Mouse (Mus musculus) lung, adult 18-20 months (tissue): ENCODE results near the gene Snrpd2.
A peak's percentile ranks its signal among the peaks of the same experiment; 100 is the strongest.

Source experiments
- DNase-seq, 2 experiments: peaks; one replicate each; pipeline ENCODE4 v3.0.0; 2022; ENCODE audit warnings: mixed read lengths in 2 of 2

Snrpd2 gene

GRCm38 (mm10) chr7:19178443-19179092 lies 29.0 kb downstream of the Snrpd2 start:
- DNase-seq: peak; percentile 71 to 79

GRCm38 (mm10) chr7:19179173-19179572 lies 29.7 kb downstream of the Snrpd2 start:
- DNase-seq: peak; percentile 73 to 75

- peak in 1 of 2 experiments; percentile 38 for DNase-seq
Measured at GRCm38 (mm10) chr7:19179936-19180335, 30.4 kb downstream of the Snrpd2 start.

- peak; percentile 52 to 64 for DNase-seq
Measured at GRCm38 (mm10) chr7:19180862-19181429, 31.4 kb downstream of the Snrpd2 start.

- no peak for DNase-seq
Measured at GRCm38 (mm10) chr7:19184250-19184649, 34.7 kb downstream of the Snrpd2 start.

GRCm38 (mm10) chr7:19184758-19185157 lies 35.2 kb downstream of the Snrpd2 start:
- DNase-seq: no peak

GRCm38 (mm10) chr7:19194676-19195075 lies 45.2 kb downstream of the Snrpd2 start:
- DNase-seq: no peak

GRCm38 (mm10) chr7:19196676-19197075 lies 47.2 kb downstream of the Snrpd2 start:
- DNase-seq: no peak

GRCm38 (mm10) chr7:19197985-19198384 lies 48.5 kb downstream of the Snrpd2 start:
- DNase-seq: no peak

- no peak for DNase-seq
Measured at GRCm38 (mm10) chr7:19201660-19202059, 52.1 kb downstream of the Snrpd2 start.

- no peak for DNase-seq
Measured at GRCm38 (mm10) chr7:19202065-19202850, 52.7 kb downstream of the Snrpd2 start.
